Mouse (Mus musculus): ENCODE measurements at regions not wholly inside any gene's neighbourhood (a gene's known extent, or its start where the extent isn't known, plus 50 kb on each side); places are given as distances from the start of the nearest gene placed in this dataset.

DNA sequence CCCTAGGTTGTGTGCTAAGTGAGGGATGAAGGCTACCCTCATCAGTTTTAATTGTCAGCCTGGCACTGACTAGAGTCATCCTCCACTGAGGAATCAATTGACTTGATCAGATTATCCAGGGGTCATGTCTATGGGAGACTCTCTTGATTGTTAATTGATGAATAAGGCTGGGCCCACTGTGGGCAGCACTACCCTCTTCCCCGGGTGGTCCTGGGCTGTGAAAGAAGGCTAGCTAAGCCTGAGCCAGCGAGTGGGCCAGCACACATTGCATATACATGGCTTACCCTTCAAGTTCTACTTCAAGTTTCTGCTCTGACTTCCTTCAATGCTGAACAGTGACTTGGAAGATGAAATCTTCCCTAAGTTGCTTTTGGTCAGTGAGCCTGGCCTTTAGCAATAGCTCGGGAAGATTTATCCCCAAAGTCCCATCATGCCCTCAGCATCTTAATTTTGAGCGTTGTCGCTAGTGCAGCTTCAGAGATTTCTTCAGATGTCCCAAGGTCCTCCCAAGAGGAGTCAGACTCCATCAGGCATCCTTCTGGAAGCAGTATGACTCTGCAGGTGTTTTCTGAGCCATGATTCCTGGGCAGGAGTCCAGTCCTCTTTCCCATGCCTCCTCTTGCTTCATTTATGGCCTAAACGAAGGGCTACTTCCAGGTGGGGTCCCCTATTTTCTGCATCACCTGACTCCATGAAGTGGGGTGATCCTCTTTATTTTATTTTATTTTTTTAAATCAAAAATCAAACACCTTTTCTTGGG, 55.7 kb upstream of the Ywhaq start:
- 83% methylated on average over 6 of the region's 6 CpGs for WGBS
- DNase-seq (ENCODE audit: low spot score): no peak
- H3K4me3 ChIP-seq (ENCODE audit: low read depth, low read length): no peak overlapping the region

DNA sequence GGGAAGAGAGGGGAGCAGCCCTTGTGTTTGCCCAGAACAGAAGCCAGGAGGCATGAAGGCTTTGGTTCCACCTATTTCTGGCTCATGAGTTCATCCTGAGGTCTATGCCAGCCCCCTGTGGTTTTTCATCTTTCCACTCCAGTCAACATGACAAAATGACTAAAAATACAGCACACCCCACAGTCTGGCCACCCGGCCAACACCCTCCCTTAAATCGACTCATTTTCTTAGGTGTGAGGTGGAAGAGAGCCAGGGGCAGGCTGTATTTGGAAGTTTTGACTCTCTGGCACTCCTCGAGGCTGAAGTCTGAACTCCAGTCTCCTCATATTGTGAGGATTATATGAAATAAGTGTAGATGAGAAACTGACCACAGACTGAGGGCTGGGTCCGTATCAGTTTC, 55.0 kb upstream of the Ywhaq start:
- H3K4me1 ChIP-seq (replicated peaks; ENCODE audit: control insufficient read depth, insufficient read depth, low read length): no peaks in the 10 kb centered on the region
- WGBS: 45% methylated on average over 4 of the region's 4 CpGs
- H3K4me3 ChIP-seq (ENCODE audit: low read depth, low read length): no peak overlapping the region
- H3K9ac ChIP-seq (ENCODE audit: low read length): no peak overlapping the region
- no peak overlapping the region for H3K27ac ChIP-seq (ENCODE audit: low read depth)
- H3K27me3 ChIP-seq (replicated peaks; ENCODE audit: control insufficient read depth, insufficient read depth, low read length): no peaks in the 10 kb centered on the region
- no peaks in the 10 kb centered on the region for H3K36me3 ChIP-seq (ENCODE audit: control insufficient read depth, insufficient read depth, low read length)
- ATAC-seq (replicated peaks; ENCODE audit: low FRiP score, low TSS enrichment, low read depth) (no peak), DNase-seq (ENCODE audit: low spot score) (no peak)
- no peaks in the 10 kb centered on the region for H3K9me3 ChIP-seq (ENCODE audit: control insufficient read depth, low read length)
- H3K4me2 ChIP-seq (ENCODE audit: low read length): no peak overlapping the region

More for the DNA sequence above, 55.7 kb upstream of the Ywhaq start:
- no peak overlapping the region for H3K27ac ChIP-seq (ENCODE audit: low read depth)
- no peaks in the 10 kb centered on the region for H3K36me3 ChIP-seq (ENCODE audit: control insufficient read depth, insufficient read depth, low read length)
- no peaks in the 10 kb centered on the region for H3K4me1 ChIP-seq (replicated peaks; ENCODE audit: control insufficient read depth, insufficient read depth, low read length)
- ATAC-seq (replicated peaks; ENCODE audit: low FRiP score, low TSS enrichment, low read depth): no peak
- H3K9ac ChIP-seq (ENCODE audit: low read length): no peak overlapping the region
- no peaks in the 10 kb centered on the region for H3K9me3 ChIP-seq (ENCODE audit: control insufficient read depth, low read length)
- no peak overlapping the region for H3K4me2 ChIP-seq (ENCODE audit: low read length)
- no peaks in the 10 kb centered on the region for H3K27me3 ChIP-seq (replicated peaks; ENCODE audit: control insufficient read depth, insufficient read depth, low read length)

DNA sequence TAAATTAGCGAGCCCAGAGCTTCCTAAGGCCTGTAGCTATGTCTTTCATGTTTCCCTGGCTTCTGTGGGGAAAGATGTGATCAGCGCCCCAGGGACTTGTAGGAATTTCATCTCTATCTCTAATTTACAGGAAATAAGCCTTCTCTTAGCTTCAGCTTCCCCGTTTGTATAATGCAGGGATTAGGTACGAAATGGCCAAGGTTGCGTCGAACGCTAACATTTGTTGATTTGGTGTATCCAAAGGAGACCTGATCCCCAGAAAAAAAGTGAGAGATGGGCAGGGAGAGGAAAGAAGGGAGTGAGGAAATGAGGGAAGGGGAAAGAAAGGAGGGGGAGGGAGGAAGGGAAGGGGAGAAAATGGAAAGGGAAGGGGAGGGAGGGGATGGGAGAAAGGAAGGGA, 54.5 kb upstream of the Ywhaq start:
- ATAC-seq (replicated peaks; ENCODE audit: low FRiP score, low TSS enrichment, low read depth) (no peak), DNase-seq (ENCODE audit: low spot score) (no peak)
- WGBS: 82% methylated on average over 7 of the region's 7 CpGs

DNA sequence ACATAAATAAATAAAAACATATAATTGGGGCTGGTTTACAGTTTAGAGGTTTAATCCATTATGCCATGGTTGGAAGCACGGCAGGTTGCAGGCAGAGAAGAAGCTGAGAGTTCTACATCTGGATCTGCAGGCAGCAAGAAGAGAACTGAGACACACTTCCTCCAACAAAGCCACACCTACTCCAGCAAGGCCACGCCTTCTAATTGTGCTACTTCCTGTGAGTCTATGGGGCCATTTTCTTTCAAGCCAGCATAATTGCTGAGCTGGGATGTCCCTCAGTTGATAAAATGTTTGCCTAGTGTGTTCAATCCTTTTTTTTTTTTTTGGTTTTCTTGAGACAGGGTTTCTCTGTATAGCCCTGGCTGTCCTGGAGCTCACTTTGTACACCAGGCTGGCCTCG, 52.8 kb upstream of the Ywhaq start:
- no peaks in the 10 kb centered on the region for H3K36me3 ChIP-seq (ENCODE audit: control insufficient read depth, insufficient read depth, low read length)
- H3K9me3 ChIP-seq (ENCODE audit: control insufficient read depth, low read length): no peaks in the 10 kb centered on the region
- no peak overlapping the region for H3K27ac ChIP-seq (ENCODE audit: low read depth)
- no peak overlapping the region for H3K9ac ChIP-seq (ENCODE audit: low read length)
- 92% methylated on average over 3 of the region's 3 CpGs for WGBS
- H3K4me3 ChIP-seq (ENCODE audit: low read depth, low read length): no peak overlapping the region
- no peaks in the 10 kb centered on the region for H3K27me3 ChIP-seq (replicated peaks; ENCODE audit: control insufficient read depth, insufficient read depth, low read length)
- H3K4me1 ChIP-seq (replicated peaks; ENCODE audit: control insufficient read depth, insufficient read depth, low read length): no peaks in the 10 kb centered on the region
- ATAC-seq (replicated peaks; ENCODE audit: low FRiP score, low TSS enrichment, low read depth): no peak
- H3K4me2 ChIP-seq (ENCODE audit: low read length): no peak overlapping the region
- DNase-seq (ENCODE audit: low spot score): no peak

More for the DNA sequence above, 54.5 kb upstream of the Ywhaq start:
- no peaks in the 10 kb centered on the region for H3K9me3 ChIP-seq (ENCODE audit: control insufficient read depth, low read length)
- no peak overlapping the region for H3K4me2 ChIP-seq (ENCODE audit: low read length)
- no peak overlapping the region for H3K4me3 ChIP-seq (ENCODE audit: low read depth, low read length)
- H3K9ac ChIP-seq (ENCODE audit: low read length): no peak overlapping the region
- H3K27ac ChIP-seq (ENCODE audit: low read depth): no peak overlapping the region
- H3K36me3 ChIP-seq (ENCODE audit: control insufficient read depth, insufficient read depth, low read length): no peaks in the 10 kb centered on the region
- H3K27me3 ChIP-seq (replicated peaks; ENCODE audit: control insufficient read depth, insufficient read depth, low read length): no peaks in the 10 kb centered on the region
- no peaks in the 10 kb centered on the region for H3K4me1 ChIP-seq (replicated peaks; ENCODE audit: control insufficient read depth, insufficient read depth, low read length)

All from intestine, embryonic 14.5 days (tissue).